Mouse (Mus musculus): ENCODE results near the gene Fam71e1.

Gene Fam71e1

DNA sequence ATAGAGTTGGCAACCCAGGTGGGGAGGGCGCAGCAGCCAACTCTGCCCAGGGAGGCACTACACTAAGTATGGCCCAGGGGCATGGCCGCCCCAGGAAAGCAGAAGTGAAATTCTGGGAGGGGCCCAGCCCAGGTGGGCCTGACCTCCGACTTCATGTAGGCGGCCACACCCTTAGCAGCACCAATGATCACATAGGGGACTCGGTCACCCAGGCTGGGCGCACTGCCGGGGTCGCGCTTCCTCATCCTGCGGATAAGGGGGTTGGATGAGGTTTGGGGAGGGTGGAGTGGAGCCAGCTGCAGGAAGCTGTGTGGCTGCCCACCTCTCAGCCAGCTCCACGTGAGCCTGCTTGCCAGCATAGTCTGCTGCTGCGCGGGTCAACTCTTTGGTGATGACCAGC lies 37.9 kb downstream of the Fam71e1 start:
- DNase-seq (ENCODE audit: low spot score in 2 of 2): no peak

DNA sequence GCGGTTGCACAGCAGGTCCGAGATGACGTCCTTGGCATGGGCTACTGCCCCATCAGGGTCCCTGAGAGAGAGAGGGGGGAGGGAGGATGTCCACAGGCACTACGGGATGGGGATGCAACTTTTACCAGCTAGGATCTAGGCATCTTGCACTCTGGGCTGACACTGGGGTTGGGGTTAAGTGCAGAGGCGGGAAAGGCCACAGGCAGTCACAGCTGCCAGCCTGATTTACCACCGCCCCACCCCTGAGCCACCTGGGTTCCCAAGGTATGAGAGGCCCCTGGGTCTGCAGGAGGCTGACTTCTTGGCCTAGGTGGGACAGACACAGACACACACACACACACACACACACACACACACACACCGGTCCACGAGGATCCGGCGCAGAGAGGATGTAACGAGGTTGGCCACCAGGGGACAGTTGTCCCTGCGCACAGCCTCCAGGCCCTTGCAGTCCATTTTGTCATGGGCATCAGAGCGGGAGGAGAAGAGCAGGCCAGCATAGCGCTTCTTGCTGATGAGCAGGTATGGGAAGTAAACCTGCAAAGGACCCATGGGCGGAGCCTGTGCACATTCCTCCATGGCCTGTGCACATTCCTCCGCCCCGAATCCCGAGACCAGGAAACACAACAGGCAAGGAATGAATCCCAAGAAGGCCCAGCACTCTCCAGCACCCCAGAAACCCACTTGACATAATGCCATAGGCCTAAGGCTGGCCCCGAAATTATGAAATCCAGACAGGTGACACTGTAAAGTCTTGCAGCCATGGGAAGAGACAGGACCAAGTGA lies 38.5 kb downstream of the Fam71e1 start:
- DNase-seq (ENCODE audit: low spot score in 2 of 2): no peak

DNA sequence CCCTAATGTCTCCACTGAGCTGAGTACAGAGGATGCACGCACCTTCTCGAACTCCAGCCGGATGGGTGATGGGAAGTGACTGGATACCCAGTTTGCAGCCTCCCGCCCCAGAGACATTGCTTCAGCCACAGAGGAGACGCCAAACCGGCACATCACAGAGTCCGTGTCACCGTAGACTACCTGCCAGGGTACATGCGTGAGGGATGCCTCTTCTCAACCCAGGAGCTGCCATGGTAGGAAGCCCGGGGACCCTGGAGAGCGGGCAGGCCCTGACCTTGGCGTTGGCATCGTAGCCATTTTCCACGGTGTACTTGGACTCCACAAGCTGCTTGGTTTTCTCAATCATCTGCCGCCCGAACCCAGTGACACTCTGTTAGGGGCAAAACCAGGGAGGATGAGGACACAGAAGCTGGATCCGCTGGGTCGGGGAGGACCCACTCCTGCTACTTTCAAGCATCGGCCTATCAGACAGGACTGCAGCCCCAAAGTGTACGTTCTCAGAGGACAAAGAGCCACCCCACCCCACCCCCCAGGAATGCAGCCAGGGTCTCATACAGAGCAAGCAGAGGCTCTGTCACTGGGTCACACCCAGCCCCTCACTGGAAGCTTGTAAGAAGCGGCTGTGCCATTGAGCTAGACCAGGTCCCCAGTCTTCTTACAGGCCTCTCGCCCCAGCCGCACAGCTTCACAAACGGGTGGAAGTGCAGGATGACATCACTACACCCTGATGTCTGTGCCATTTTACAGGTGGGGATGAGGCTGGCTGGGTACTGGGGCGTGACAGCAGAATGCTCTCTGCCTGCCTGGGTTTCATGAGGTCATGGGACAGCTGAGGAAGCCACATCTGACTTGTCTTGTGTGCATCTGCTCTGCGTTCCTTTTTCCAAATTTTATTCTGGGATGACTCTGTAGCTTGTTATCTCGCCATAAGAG lies 39.5 kb downstream of the Fam71e1 start:
- DNase-seq (ENCODE audit: low spot score in 2 of 2): no peak

DNA sequence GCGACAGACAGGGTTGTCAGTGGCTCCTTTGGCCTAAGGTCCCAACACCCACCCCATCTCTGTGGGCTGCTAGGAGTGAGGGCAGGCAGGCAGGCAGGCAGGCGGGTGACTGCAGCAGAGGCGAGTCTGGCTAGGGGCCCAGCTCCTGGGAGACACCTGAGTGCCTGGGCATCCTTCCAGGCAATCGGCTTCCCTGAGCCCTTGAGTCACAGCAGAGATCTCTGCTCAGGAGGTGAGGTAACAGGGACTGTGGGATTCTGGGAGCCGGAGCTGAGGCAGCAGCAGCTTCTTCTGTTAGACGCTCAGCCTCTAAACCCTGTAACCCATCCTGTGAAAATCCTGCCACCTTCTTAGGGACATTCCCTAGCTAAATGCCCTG lies 40.2 kb downstream of the Fam71e1 start:
- no peak for DNase-seq (ENCODE audit: low spot score in 2 of 2)

DNA sequence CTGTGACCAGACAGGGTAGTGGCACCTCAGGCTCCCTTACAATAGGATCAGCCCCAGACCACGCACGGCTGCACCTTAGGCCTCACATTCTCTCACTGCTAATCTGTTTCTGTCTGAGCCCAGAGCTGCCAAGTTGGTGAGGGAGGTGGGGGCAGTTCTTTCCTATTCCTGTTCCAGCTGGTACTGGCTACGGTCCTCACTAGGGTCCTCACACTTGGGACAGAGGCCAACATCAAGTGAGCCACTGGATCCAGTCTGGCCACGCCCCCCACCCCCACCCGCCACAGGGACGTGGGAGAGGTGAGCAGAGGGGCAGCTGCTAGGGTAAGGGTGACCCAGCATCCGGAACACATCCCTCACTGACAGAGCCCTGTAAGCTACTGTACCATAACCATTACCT lies 40.6 kb downstream of the Fam71e1 start:
- DNase-seq (ENCODE audit: low spot score in 2 of 2): no peak

DNA sequence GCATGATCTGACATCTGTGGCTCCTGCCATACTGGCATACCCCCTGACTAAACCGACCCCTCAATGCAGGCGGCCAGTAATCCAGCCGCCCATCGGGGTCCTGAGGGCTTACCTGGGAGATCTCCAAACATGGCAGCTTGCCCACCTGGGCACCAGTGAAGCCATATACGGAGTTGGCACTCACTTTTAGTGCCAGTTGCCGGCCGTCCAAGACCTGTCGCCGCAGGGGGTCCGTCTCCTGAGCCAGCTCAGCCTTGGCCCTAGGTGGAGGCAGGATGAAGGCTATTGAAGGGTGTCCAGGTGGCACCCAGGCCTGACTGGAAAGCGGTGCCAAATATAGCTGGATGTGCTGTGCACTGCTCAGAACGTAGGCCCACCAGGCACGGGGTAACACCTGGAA lies 41.1 kb downstream of the Fam71e1 start:
- no peak for DNase-seq (ENCODE audit: low spot score in 2 of 2)

DNA sequence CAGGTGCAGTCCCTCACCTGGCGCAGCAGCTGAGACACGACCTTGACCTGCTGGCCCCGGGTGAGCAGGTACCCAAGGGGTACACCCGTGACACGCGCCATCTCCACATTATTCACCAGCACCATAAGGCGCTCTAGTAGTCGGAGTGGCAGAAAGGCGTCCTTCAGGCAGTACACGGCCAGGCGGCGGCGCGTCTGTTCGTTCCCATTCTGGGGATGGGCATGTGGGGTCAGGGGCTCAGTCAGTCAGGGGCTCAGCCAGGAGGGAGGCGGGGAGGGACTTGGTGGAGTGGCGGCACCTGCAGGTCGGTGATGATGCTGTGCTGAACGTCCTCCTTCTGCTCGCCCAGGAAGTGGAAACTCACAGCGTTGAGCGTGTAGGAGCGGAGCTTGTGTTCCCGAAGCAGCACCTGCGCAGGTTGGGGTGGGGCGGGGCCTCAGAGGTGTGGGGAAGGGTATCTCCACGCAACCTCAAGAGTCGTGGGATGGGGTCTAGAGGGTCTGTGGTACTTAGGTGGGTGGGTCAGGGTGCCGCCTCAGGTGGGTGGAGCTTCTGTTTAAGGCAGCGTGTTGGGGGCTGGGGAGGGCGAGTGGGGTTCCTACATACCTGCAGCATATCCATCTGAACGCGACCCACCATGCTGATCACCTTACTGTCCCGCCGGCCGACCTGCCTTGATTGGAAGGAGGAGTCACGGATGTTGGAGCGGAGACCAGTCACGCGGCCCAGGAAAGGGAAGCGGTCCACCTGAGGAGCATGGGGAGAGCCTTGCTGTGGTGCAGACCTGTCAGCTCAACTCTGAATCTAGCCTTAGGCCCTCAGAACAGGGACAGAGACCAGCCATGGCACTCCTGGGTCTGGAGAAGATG lies 42.6 kb downstream of the Fam71e1 start:
- DNase-seq (ENCODE audit: low spot score in 2 of 2): no peak

DNA sequence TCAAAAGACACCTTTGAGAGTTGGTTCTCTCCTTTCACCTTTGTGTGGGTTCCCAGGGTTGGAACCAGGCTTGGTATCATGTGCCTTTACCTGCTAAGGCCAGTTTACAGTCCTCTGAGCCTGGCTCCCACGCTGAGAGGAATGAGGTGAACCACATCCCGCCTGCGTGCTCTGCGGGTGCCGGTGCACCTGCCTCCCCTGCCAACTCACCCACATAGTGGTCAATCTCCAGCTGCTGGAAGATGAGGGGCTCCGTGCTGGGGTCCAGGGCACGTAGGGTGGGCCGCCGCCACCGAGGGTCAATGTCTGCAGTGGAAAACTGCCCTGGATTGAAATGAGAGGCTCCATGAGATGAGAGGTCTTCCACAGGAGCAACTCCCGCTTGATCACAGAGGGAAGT lies 46.2 kb downstream of the Fam71e1 start:
- no peak for DNase-seq (ENCODE audit: low spot score in 2 of 2)

DNA sequence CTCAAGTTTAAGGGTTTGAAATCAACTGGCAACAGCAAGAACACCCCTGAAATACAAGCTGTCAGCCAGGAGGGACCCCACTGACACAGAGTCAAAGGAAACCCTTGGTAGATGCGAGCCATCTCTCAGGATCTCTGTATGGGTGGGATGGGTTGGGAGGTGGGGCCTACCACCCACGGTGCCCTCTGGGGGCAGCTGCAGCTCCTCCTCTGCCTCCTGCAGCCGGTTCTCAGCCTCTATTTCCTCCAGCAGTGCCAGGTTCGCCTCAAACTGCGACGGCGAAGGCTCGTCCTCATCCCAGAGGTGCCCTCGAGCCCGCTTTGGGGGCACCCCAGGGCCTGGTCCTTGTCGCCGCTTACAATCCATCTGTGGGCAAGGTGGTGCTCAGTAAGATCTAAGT lies 46.7 kb downstream of the Fam71e1 start:
- no peak for DNase-seq (ENCODE audit: low spot score in 2 of 2)

DNA sequence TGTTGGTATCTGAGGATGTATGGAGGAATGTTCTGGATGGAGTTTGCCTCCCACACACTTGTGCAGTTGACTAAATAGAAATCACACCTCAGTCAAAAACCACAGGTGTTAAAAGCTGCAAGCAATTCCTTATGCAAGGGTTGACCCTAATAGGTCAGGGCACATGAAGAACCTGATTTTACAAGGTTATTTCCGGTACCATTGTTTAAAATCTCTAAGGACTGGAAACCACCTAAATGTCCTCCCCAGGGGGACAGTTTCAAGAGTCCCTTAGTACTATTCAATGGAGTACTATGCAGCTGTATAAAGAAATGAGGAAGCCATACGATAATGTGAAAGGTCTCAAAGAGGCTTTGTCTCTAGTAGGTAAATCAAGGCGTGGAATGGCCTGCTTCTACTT lies 49.9 kb downstream of the Fam71e1 start:
- DNase-seq (ENCODE audit: low spot score in 2 of 2): no peak

DNA sequence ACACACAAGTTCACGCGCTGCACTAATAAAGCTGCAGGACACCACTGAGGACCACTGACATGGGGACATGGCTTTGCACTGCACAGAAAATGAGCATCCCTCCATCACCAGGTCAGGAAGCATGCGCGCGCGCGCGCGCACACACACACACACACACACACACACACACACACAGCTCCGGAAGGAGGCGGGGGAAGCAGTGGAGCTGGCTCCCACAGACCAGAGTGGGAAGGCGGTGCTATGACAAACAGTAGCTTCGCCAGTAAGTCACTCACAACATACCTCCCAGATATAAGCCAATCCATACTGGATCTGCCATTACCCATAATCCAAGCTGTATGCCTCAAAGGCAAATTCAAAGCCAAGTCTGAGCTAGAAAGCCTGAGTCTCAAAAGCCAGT lies 50.7 kb downstream of the Fam71e1 start:
- DNase-seq (ENCODE audit: low spot score in 2 of 2): no peak

DNA sequence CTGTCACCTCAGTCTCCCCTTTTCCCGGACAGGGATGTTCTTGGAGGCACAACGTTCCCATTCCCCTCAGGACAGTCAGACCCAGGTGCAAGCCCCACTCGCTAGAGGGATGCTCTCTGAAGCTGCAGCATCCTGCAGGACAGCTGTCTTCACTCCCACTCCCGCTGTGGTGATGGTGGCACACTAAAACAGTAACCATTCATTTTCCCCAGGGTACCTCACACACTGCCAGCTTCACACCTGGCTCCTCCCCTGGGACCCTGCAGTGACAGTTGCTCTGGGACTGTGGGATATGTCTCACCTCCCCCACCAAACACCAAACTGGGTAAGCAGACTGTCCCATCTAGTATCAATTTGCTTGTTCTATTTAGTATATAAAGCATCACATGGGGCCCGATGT lies 51.3 kb downstream of the Fam71e1 start:
- DNase-seq (ENCODE audit: low spot score in 2 of 2): no peak

DNA sequence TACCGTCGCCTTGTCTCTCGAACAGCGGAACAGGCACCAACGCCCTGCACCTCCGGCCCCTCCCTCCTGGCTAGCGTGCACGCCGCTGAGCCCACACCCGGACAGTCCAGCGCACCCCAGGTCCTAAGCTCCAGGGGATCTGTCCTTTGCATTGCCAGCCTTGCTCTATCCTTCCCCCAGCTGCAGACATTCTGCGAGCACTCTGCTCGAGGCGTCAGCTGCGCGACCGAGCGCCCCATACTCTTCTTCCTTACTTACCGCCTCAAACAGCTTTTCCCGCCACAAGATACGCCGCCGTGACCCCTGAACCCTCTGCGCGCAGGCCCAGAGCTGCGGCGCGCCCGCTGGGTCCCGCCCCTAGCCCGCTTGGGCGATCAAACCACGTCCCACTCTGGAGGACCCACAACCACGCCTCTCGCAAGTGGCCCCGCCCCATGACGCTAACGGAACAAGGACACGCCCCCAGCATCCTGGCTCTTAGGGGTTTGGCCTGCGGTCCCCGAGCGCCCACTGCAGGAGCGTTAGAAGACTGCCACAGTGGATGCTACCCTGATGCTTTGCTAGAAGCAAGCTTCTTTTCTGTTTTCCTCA lies 52.2 kb downstream of the Fam71e1 start, which contains the start of gene Pold1:
Gene Pold1 (minus strand): TSS at position 353 of the 591 bp plus-strand sequence.
- DNase-seq (ENCODE audit: low spot score in 2 of 2): peak; percentile 99 to 100

DNA sequence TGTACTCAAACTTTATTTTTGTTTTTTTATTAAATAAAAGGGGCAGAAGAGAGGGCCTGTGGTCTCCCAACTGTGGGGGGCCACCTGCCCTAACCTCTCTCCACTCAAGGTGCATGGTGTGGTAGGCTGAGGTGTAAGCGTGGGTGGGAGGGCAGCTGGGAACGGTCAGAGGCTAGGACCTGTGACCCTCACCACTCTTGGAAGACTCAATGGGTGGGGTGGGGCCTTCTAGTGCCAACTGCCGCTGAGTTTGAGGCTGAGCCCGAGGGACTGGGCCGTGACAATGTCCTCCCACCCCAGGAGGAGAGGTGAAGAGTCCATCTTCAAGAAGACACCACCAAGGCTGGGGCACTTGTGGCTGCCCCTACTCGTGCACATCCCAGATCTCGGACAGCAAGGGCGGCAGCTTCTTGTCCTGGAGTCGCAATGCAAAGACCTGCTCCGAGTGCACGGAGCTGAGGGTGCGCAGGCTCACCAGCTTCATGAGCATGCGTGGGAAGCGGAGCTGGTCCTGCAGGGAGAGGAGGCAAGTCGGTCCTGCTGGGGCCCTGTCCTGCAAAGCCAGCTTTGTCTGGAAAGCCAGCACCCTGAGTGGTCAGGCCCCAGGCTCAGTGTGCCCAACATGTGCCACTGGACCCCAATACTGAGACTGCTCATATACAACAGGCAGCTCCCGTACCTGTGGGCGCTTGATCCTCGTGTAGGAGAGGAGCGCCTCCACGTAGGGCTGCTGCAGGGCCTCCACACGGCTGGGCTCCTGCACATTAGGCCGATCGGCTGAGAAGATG lies 53.4 kb downstream of the Fam71e1 start:
- no peak for DNase-seq (ENCODE audit: low spot score in 2 of 2)

DNA sequence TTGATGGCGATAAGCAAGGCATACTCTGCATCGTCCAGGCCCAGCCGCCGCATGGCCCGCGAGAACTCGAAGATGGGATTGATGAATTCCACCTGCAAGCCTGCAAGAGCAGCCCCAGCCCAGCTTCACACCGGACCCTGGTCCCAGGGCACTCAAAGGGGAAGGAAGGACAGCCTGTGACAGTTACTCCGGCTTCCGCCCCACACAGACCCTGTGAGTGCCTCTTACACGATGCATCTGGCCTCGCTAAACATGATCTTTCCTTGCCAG lies 54.0 kb downstream of the Fam71e1 start:
- no peak for DNase-seq (ENCODE audit: low spot score in 2 of 2)

All from urinary bladder, adult 18-20 months (tissue).